Mouse (Mus musculus) brain, adult 2 months (tissue): Measurements from ENCODE around the gene Zer1.
"Not testable (repeated sequence)": the region's sequence is repeated elsewhere in the genome, so short reads cannot be mapped to it uniquely, and the experiment has no call there.

ENCODE experiments used
- DNase-seq: peaks from one replicate; pipeline ENCODE4 v3.0.0; 2011; ENCODE audit warnings: low read depth, low spot score

Gene Zer1

GRCm38 (mm10) chr2:30077502-30078348 lies 46.7 kb downstream of the Zer1 start, which contains the start of gene Pkn3:
Gene Pkn3 (plus strand): TSS chr2:30077684.
- peak; percentile 84 for DNase-seq

- no peak for DNase-seq
Measured at GRCm38 (mm10) chr2:30076959-30077358, 47.4 kb downstream of the Zer1 start.

- no peak for DNase-seq
Measured at GRCm38 (mm10) chr2:30076439-30076838, 47.9 kb downstream of the Zer1 start.

- DNase-seq, result no peak
Measured at GRCm38 (mm10) chr2:30075625-30076024, 48.8 kb downstream of the Zer1 start.

GRCm38 (mm10) chr2:30073285-30073684 lies 51.1 kb downstream of the Zer1 start:
- DNase-seq, result no peak

- DNase-seq, result no peak
Measured at GRCm38 (mm10) chr2:30072875-30073274, 51.5 kb downstream of the Zer1 start.

- no peak for DNase-seq
Measured at GRCm38 (mm10) chr2:30067962-30068361, 56.4 kb downstream of the Zer1 start.

- DNase-seq, result peak; percentile 62
Measured at GRCm38 (mm10) chr2:30067031-30067888, 57.1 kb downstream of the Zer1 start.

- DNase-seq, result peak; percentile 97
Measured at GRCm38 (mm10) chr2:30066046-30066901, 58.1 kb downstream of the Zer1 start.

GRCm38 (mm10) chr2:30064298-30064697 lies 60.1 kb downstream of the Zer1 start:
- no peak for DNase-seq

- no peak for DNase-seq
Measured at GRCm38 (mm10) chr2:30063791-30064190, 60.6 kb downstream of the Zer1 start.

GRCm38 (mm10) chr2:30063235-30063634 lies 61.1 kb downstream of the Zer1 start:
- DNase-seq, result no peak

GRCm38 (mm10) chr2:30062249-30063093 lies 61.9 kb downstream of the Zer1 start:
- peak; percentile 81 for DNase-seq

- DNase-seq, result peak; percentile 20
Measured at GRCm38 (mm10) chr2:30061215-30062166, 62.9 kb downstream of the Zer1 start.

- DNase-seq, result no peak
Measured at GRCm38 (mm10) chr2:30058418-30058817, 66.0 kb downstream of the Zer1 start.

- peak; percentile 43 for DNase-seq
Measured at GRCm38 (mm10) chr2:30057223-30057904, 67.0 kb downstream of the Zer1 start, which contains the start of gene Set. Gene Set (plus strand): TSS chr2:30057378.

GRCm38 (mm10) chr2:30056736-30057135 lies 67.6 kb downstream of the Zer1 start:
- DNase-seq, result no peak

GRCm38 (mm10) chr2:30055310-30055709 lies 69.1 kb downstream of the Zer1 start:
- not testable (repeated sequence) for DNase-seq
